Mouse (Mus musculus) embryonic facial prominence, embryonic 12.5 days (tissue): Measurements from ENCODE around the gene Sla2. TPM values are rescaled to one million over a fixed set of nuclear protein-coding genes. Genes with fewer than 3 reads are reported as not detected.

ENCODE experiments used
- polyA plus RNA-seq: library from polyadenylated mRNA; unstranded; fragments of >200 nt; fragmentation: Nextera tagmentation; extraction: Ambion mirVana; gene quantifications from 2 replicates; pipeline ENCODE4 v1.2.1, GENCODE M21; 2016

Gene Sla2
- polyA plus RNA-seq, 1 experiment from 2014 or later, result 0.31 TPM

Other genes starting within 250 kb of the Sla2 start
- gene Myl9, start 111.8 kb downstream of the Sla2 start, polyA plus RNA-seq, result 182 and 184 TPM in 2 replicates
- gene Tgif2, start 47.2 kb downstream of the Sla2 start, polyA plus RNA-seq, result 89.5 and 95.1 TPM in 2 replicates
- gene 4930518I15Rik, start 29.2 kb downstream of the Sla2 start, polyA plus RNA-seq, result 9.6 and 9.8 TPM in 2 replicates
- gene Rab5if, start 24.1 kb downstream of the Sla2 start, polyA plus RNA-seq, result 188 and 190 TPM in 2 replicates
- 45.3 and 46.1 TPM in 2 replicates for gene Ndrg3, start 104.9 kb upstream of the Sla2 start, polyA plus RNA-seq
- 45.1 and 49.6 TPM in 2 replicates for gene Dsn1, start 120.0 kb upstream of the Sla2 start, polyA plus RNA-seq
- gene Soga1, start 192.1 kb upstream of the Sla2 start, polyA plus RNA-seq, result 5.7 and 7.8 TPM in 2 replicates
- not detected in 2 replicates for gene Tldc2, start 199.9 kb upstream of the Sla2 start, polyA plus RNA-seq
- gene Samhd1, start 248.1 kb upstream of the Sla2 start, polyA plus RNA-seq, result 25.2 and 26.9 TPM in 2 replicates